Mouse (Mus musculus) layer of hippocampus, adult 2 months (tissue): Measurements from ENCODE around the gene Snx30. TPM values are rescaled to one million over a fixed set of nuclear protein-coding genes. Genes with fewer than 3 reads are reported as not detected.

Experiments
- DNase-seq, 2 experiments: peaks; one replicate each; pipeline ENCODE4 v3.0.0; 2022; ENCODE audit warnings: low spot score in 2 of 2
- H3K27ac ChIP-seq: fragments of 200-600 bp; 2 replicates; pipeline ENCODE4 v1.8.1; 2022
- H3K4me3 ChIP-seq: fragments of 200-600 bp; 2 replicates; pipeline ENCODE4 v1.8.1; 2022; ENCODE audit warnings: mild to moderate bottlenecking
- CTCF ChIP-seq: fragments of 200-600 bp; conservative IDR thresholded peaks from 2 replicates; pipeline ENCODE4 v1.8.1; 2022; ENCODE audit warnings: antibody characterized with exemption, mild to moderate bottlenecking, moderate library complexity
- long read RNA-seq, 2 experiments: library from polyadenylated mRNA; stranded (forward); transcript quantifications; one replicate each; pipeline ENCODE4 v2.0.0; 2021; ENCODE audit warnings: borderline mapping rate in 2 of 2
- total RNA-seq, 2 experiments: library from RNA; stranded (reverse); gene quantifications; 2 replicates each; pipeline ENCODE4 v1.2.3; 2021

Gene Snx30
- total RNA-seq = 10 to 100 TPM; 40.3 to 44.6 TPM
- long read RNA-seq, experiment 1, full-length matches to known transcripts = 16 of 27 reads
- long read RNA-seq, experiment 1, partial matches to known transcripts = 9 of 27 reads
- long read RNA-seq, experiment 1, other reads (novel, unspliced or antisense) = 2 of 27 reads
- long read RNA-seq, experiment 2, full-length matches to known transcripts = 25 of 42 reads
- long read RNA-seq, experiment 2, partial matches to known transcripts = 11 of 42 reads
- long read RNA-seq, experiment 2, other reads (novel, unspliced or antisense) = 6 of 42 reads

GRCm38 (mm10) chr4:59805181-59805967, at the start of gene Snx30:
Gene Snx30 (plus strand): TSS chr4:59805840.
- peak; percentile 91 to 92 for DNase-seq
- Histone ChIP-seq H3K4me3 (peak within 1 kb of the TSS; percentile 98), H3K27ac (peak within 1 kb of the TSS; percentile 96)
- peak; percentile 19; the same call in 1 of the 2 replicates for TF ChIP-seq CTCF

- peak; percentile 68 to 79 for DNase-seq
- no peak overlapping the region for H3K4me3 ChIP-seq
- TF ChIP-seq CTCF = no peak
- H3K27ac ChIP-seq = 0 out of 2 replicates have a peak overlapping the region, but pooled peaks have one; percentile 12
Measured at GRCm38 (mm10) chr4:59756332-59757082, 49.1 kb upstream of the Snx30 start.

GRCm38 (mm10) chr4:59757452-59758435, 47.9 kb upstream of the Snx30 start:
- DNase-seq = no peak
- Histone ChIP-seq H3K4me3 (no peak overlapping the region), H3K27ac (no peak overlapping the region; the same call in 1 of the 2 replicates)
- no peak for TF ChIP-seq CTCF

- peak; percentile 39 for TF ChIP-seq CTCF
- no peak overlapping the region for H3K4me3 ChIP-seq
- no peak for DNase-seq
- H3K27ac ChIP-seq = no peak overlapping the region
Measured at GRCm38 (mm10) chr4:59760016-59760415, 45.6 kb upstream of the Snx30 start.

- Histone ChIP-seq H3K4me3 (no peak overlapping the region), H3K27ac (no peak overlapping the region; the same call in 1 of the 2 replicates)
- peak in 1 of 2 experiments; percentile 42 for DNase-seq
- TF ChIP-seq CTCF = peak; percentile 76
Measured at GRCm38 (mm10) chr4:59760636-59761364, 44.8 kb upstream of the Snx30 start.

- Histone ChIP-seq H3K4me3 (no peak overlapping the region), H3K27ac (no peak overlapping the region)
- no peak for TF ChIP-seq CTCF
- DNase-seq = no peak
Measured at GRCm38 (mm10) chr4:59761365-59761729, 44.3 kb upstream of the Snx30 start.

- no peak for TF ChIP-seq CTCF
- Histone ChIP-seq H3K27ac (peak overlapping the region; percentile 11; the same call in 1 of the 2 replicates), H3K4me3 (no peak overlapping the region)
Measured at GRCm38 (mm10) chr4:59764950-59765349, 40.7 kb upstream of the Snx30 start.

GRCm38 (mm10) chr4:59765385-59766005, 40.1 kb upstream of the Snx30 start:
- TF ChIP-seq CTCF = no peak
- Histone ChIP-seq H3K4me3 (no peak overlapping the region), H3K27ac (peak overlapping the region; percentile 11; the same call in 1 of the 2 replicates)
- DNase-seq = no peak

More at GRCm38 (mm10) chr4:59764950-59765349, 40.7 kb upstream of the Snx30 start:
- no peak for DNase-seq

- Histone ChIP-seq H3K27ac (no peak overlapping the region), H3K4me3 (no peak overlapping the region)
- TF ChIP-seq CTCF = no peak
- DNase-seq = no peak
Measured at GRCm38 (mm10) chr4:59767717-59768116, 37.9 kb upstream of the Snx30 start.

GRCm38 (mm10) chr4:59772171-59772879, 33.3 kb upstream of the Snx30 start:
- no peak for DNase-seq
- H3K4me3 ChIP-seq = no peak overlapping the region
- no peak for TF ChIP-seq CTCF
- no peak overlapping the region for H3K27ac ChIP-seq

- Histone ChIP-seq H3K27ac (no peak overlapping the region), H3K4me3 (no peak overlapping the region)
- DNase-seq = no peak
- no peak for TF ChIP-seq CTCF
Measured at GRCm38 (mm10) chr4:59777828-59778227, 27.8 kb upstream of the Snx30 start.
